Mouse (Mus musculus) olfactory bulb, adult 2 months (tissue): Measurements from ENCODE around the gene Chd2. TPM values are rescaled to one million over a fixed set of nuclear protein-coding genes. Genes with fewer than 3 reads are reported as not detected.
"Not testable (repeated sequence)": the region's sequence is repeated elsewhere in the genome, so short reads cannot be mapped to it uniquely, and the experiment has no call there.

ENCODE experiments used
- H3K27ac ChIP-seq: fragments of 200-500 bp; 2 replicates; pipeline ENCODE4 v1.5.1; 2012; ENCODE audit warnings: low read depth, low read length; ENCODE audit not compliant: insufficient read depth
- H3K4me1 ChIP-seq: fragments of 200-500 bp; 2 replicates; pipeline ENCODE4 v1.6.1; 2012; ENCODE audit warnings: low read length; ENCODE audit not compliant: control insufficient read depth, insufficient read depth
- H3K4me3 ChIP-seq: fragments of 200-500 bp; 2 replicates; pipeline ENCODE4 v1.5.1; 2012; ENCODE audit warnings: mild to moderate bottlenecking, low read depth, low read length, moderate library complexity; ENCODE audit not compliant: insufficient read depth
- CTCF ChIP-seq: fragments of 200-500 bp; IDR thresholded peaks from 2 replicates; pipeline ENCODE4 v1.5.1; 2012; ENCODE audit warnings: low read depth, mild to moderate bottlenecking, low read length, moderate library complexity; ENCODE audit not compliant: insufficient read depth
- POLR2A ChIP-seq: fragments of 200-500 bp; IDR thresholded peaks from 2 replicates; pipeline ENCODE4 v1.6.1; 2012; ENCODE audit warnings: mild to moderate bottlenecking, low read depth, low read length, moderate library complexity; ENCODE audit not compliant: insufficient read depth
- WGBS: fragments of 180-500 bp; shearing (Covaris S2); methylation state at CpG from one replicate; pipeline ENCODE4 v1.1.7; 2018; 5-methylcytosine and 5-hydroxymethylcytosine counted together
- polyA plus RNA-seq: library from polyadenylated mRNA; stranded (reverse); fragments of >200 nt; gene quantifications from 2 replicates; pipeline ENCODE4 v1.2.4, GENCODE M21; 2012; ENCODE audit warnings: low replicate concordance; ENCODE audit not compliant: missing spikeins, insufficient read depth, insufficient read length

Chd2 gene
- polyA plus RNA-seq, 1 experiment, result 544 TPM

DNA sequence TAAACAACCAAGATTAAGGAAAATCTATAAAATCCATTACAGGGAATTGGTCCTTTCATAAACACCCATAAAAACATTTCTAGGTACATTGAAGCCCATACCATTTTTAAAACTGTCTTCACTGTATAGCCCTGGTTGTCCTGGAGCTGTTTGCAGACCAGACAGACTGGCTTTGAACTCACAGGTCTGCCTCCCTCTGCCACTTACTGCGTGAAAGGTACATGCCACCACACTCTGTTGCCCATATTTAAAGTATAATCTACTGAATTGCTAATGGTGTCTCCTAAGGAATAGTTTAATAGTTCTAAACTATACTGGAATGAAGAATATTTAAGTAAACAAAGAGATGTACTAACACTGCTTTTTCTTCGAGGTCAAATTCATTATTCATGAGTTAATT is 5.1 kb downstream of the Chd2 start:
- no peak overlapping the region for H3K27ac ChIP-seq
- WGBS, result 20% methylated on average over 2 of the region's 2 CpGs
- H3K4me1 ChIP-seq, result peaks cover 2% of the 10 kb centered on the region
- TF ChIP-seq POLR2A (no peak), CTCF (no peak)
- no peak overlapping the region for H3K4me3 ChIP-seq

DNA sequence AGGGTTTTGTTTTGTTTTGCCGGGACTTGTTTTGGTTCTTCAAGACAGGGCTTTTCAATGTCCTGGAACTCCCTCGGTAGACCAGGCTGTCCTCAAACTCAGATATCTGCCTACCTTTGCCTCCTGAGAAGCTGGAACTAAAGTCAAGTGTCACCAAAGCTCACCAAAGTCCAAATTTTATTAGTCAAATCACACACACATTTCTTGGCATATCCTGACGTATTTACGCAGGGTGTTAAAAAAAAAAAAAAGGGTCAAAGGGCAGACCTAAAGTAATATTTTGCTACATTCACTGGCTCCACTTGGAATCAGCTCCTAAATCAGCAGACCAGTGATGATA is 5.8 kb downstream of the Chd2 start:
- H3K27ac ChIP-seq, result no peak overlapping the region
- H3K4me1 ChIP-seq, result peaks cover 5% of the 10 kb centered on the region
- WGBS, result 19% methylated on average over 4 of the region's 4 CpGs

DNA sequence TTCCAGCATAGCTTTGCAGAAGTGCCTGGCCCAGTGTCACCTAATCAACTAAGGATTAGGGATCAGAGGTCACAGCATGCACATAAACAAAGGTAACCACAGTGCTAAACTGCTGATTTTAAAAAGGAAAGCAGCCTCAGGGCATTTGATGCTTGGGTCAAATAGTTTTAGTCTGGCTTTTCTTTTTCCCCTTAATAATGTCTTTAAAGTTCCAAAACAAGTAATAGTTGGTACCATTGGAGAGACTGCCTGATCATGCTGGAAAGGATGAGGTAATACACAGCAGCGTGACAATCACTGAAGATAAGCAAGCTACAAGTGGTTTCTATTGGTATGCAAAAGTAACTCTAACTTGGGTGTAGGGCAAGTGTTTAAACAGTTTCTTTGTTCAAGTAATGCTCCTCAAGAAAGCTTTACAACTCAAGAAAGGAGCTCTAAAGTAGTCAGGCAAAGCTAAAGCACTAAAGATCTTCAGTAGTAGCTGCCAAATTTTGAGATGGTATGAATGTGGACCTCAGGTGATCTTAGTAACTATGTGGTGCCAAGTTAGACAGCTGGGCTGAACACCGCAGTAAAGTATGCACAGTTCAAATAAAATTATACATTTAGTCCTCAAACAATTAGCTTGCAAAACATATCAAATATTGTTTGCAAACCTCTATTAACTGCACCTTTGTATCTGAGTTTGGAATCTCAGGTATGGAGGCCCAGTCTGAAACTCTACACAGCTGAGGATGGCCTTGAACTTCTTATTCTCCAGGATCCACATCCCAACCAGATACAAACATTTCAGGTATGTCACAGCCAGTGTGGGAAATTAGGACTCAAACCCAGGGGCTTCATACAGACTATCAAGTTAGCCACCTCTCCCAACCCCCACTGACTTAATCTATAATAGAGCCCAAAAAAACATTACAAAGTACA is 6.4 kb downstream of the Chd2 start:
- no peak overlapping the region for H3K4me3 ChIP-seq
- 33% methylated on average over 2 of the region's 2 CpGs for WGBS
- no peak for TF ChIP-seq POLR2A
- no peak for TF ChIP-seq CTCF
- no peak overlapping the region for H3K27ac ChIP-seq
- H3K4me1 ChIP-seq, result peaks cover 6% of the 10 kb centered on the region

More for the DNA sequence above, 5.8 kb downstream of the Chd2 start:
- TF ChIP-seq CTCF, result no peak
- no peak for TF ChIP-seq POLR2A
- no peak overlapping the region for H3K4me3 ChIP-seq

DNA sequence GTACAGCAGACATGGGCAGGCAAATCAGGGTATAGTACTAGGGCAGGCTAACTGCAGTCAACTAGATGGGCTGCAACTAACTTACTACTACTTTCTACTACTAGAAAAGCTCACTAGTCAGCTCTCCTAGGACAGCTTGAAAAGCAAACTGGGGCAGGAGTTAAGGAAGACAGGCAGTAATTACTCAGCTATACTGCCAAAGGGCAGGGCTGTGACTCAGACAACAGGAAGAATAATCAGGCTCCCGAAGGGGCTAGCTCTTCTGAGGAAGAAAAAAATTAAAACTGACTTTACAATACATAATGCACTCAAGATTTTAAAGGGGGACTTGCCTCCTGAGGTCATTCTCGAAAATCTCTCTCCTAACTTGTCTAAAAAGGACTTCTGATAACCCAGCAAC is 8.2 kb downstream of the Chd2 start:
- WGBS, result 10% methylated on average over 2 of the region's 2 CpGs
- TF ChIP-seq POLR2A (no peak), CTCF (no peak)

DNA sequence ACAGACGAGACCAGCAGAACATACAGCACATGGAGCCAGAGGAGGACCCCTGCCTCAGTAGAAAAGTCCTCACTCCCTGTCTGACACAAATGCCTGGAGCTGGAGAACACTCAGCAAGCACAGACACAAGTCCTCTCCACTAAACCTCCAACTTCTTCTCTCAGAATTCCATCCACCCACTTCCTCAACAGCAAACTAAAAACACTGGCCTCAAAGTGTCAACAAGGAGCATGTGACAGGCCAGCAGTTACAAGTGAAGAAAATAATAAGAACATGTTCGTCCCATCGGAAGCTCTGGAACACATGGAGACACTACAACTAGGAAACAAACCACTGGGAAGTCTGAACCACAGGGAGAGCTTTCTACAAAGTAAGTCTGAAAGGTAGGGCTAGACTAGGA is 8.7 kb downstream of the Chd2 start:
- peak overlapping the region; percentile 61 for H3K27ac ChIP-seq
- H3K4me1 ChIP-seq, result peaks cover 6% of the 10 kb centered on the region
- WGBS, result 18% methylated on average over 3 of the region's 3 CpGs
- H3K4me3 ChIP-seq, result no peak overlapping the region
- no peak for TF ChIP-seq POLR2A
- TF ChIP-seq CTCF, result no peak

More for the DNA sequence above, 8.2 kb downstream of the Chd2 start:
- Histone ChIP-seq H3K4me1 (peaks cover 6% of the 10 kb centered on the region), H3K27ac (peak overlapping the region; percentile 61), H3K4me3 (no peak overlapping the region)

DNA sequence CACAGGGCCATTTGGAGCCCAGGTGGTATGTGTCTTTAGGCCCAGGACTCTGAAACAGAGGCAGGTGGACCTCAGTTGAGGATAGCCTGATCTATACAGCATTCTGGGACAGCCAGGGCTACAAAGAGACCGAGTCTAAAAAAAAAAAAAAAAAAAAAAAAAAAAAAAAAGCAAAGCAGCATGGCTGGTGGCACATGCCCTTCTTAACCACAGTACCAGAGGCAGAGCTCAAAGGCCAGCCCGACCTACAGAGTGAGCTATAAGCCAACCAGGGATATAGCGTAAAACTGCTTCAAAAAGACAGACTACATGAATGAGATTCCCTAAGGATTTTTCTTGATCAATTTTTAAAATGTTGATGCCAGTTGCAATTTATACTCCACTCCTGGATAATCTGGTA is 9.5 kb downstream of the Chd2 start:
- 65% methylated on average over 3 of the region's 3 CpGs for WGBS
- Histone ChIP-seq H3K27ac (peak overlapping the region; percentile 57), H3K4me1 (peaks cover 6% of the 10 kb centered on the region), H3K4me3 (no peak overlapping the region)
- TF ChIP-seq CTCF (no peak), POLR2A (no peak)

DNA sequence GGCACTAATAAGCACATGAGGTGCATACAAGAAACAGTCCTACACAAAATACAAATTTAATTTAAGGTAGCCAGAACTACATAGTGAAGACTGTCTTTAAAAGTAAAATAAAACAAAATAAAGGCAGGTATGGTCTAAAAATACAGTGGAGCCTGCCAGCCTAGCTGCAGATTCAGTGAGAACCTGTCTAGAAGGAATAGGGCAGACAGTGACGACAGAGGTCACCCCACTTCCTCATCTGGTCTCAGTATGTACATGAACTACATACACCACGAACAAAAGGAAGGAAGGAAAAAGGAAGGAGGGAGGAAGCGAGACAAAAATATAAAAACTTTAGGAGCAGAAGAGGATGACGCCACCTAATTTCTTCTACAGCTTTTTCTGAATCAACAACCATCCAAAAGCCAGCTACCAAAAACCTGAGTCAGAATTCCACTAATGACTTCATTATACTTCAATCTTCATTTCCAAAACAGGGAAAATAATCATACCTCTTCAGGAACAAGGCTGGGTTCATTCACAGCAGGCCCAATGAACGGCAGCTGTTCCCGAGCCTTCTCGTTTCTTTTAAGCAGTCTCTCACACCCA is 10.0 kb downstream of the Chd2 start:
- TF ChIP-seq POLR2A (no peak), CTCF (no peak)
- H3K4me3 ChIP-seq, result no peak overlapping the region

DNA sequence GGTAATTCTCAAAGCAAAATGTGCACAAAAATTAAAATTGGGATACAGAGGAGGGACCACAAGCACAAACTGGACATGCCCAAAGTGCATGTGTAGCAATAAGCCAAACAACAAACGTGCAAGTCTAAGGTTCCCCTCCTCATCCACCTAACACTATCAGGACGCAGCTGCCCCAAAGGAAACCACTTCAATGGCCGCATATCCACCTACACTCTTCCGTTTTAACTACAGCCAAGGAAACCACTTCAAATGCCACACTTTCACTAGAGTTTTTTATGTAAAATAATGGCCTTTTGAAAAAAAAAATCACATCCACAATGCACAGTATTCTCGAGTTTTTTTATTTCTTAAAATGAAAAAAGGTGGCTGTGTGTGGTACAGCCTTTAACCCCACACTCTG is 10.8 kb downstream of the Chd2 start:
- WGBS, result 61% methylated on average over 5 of the region's 5 CpGs
- TF ChIP-seq CTCF, result no peak
- no peak for TF ChIP-seq POLR2A
- peak overlapping the region; percentile 15; the same call in 1 of the 2 replicates for H3K27ac ChIP-seq
- peaks cover 6% of the 10 kb centered on the region for H3K4me1 ChIP-seq
- H3K4me3 ChIP-seq, result no peak overlapping the region

More for the DNA sequence above, 10.0 kb downstream of the Chd2 start:
- Histone ChIP-seq H3K4me1 (peaks cover 6% of the 10 kb centered on the region), H3K27ac (peak overlapping the region; percentile 57)
- 39% methylated on average over 7 of the region's 7 CpGs for WGBS

DNA sequence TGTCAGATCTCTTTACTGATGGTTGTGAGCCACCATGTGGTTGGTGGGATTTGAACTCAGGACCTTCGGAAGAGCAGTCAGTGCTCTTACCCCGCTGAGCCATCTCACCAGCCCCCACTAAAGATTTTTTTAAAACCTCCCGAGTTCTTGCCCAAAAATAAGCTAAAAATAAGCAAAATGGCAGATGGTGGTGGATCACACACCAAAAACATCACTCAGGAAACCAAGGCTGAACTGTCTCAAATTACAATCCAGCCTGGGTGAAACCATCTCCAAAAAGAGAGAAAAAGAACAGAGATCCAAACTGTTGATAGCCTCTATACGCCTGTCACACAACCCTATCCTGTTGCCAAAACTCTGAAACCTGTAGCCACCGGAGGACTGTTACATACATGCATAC is 11.5 kb downstream of the Chd2 start:
- no peak overlapping the region for H3K27ac ChIP-seq
- WGBS, result 79% methylated on average over 5 of the region's 5 CpGs
- TF ChIP-seq CTCF, result no peak
- TF ChIP-seq POLR2A, result no peak
- peaks cover 6% of the 10 kb centered on the region for H3K4me1 ChIP-seq
- no peak overlapping the region for H3K4me3 ChIP-seq

DNA sequence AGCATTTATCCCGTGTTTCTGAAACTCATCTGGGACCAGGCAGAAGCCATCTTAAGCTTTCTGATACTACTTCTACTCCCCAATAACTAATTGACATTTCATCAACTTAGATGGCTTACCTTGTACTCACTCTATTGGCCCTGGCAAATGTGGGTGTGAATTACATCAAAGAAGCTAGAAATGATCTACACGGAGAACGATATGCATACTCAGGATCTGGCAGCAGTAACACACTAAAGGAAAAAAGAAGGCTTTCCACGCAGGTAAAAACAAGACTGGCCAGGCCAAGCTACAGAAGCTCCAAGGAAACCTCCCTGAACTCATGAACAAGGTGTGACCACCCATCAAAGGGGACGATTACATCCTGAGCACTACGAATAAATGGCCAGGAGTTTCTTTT is 12.4 kb downstream of the Chd2 start:
- Histone ChIP-seq H3K4me1 (peaks cover 6% of the 10 kb centered on the region), H3K4me3 (no peak overlapping the region), H3K27ac (no peak overlapping the region)
- TF ChIP-seq POLR2A (no peak), CTCF (no peak)
- 75% methylated on average over 6 of the region's 6 CpGs for WGBS

DNA sequence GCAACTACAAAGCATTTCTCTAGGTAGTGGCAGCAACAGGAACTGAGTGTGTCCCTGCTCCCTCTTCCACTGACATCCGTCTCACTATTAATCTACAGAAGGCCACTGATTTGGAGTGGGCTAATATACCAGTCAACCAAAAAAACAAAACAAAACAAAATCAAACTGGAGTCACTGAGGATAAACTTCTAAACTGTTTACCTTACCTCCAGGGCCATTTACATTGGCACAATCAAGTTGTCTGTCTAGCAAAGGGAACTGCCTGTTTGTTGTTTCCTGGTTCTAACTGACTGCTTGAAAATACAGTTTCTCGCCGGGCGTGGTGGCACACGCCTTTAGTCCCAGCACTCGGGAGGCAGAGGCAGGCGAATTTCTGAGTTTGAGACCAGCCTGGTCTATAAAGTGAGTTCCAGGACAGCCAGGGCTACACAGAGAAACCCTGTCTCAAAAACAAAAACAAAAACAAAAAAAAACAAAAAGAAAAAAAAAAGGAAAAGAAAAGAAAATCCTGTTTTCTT is 13.2 kb downstream of the Chd2 start:
- H3K4me1 ChIP-seq, H3K4me3 ChIP-seq, H3K27ac ChIP-seq: not testable (repeated sequence)
- 85% methylated on average over 7 of the region's 7 CpGs for WGBS
